Mouse (Mus musculus): ENCODE data around the gene Cotl1. TPM values are rescaled to one million over a fixed set of nuclear protein-coding genes. Genes with fewer than 3 reads are reported as not detected.

The Cotl1 gene
- total RNA-seq, 2 experiments from 2014 or later = 526 to 532 TPM

GRCm38 (mm10) chr8:119761692-119762091 is 78.7 kb downstream of the Cotl1 start:
- ATAC-seq (ENCODE audit: poor library complexity, severe bottlenecking) = no peak

Other genes with a start within 250 kb of the Cotl1 start
- 2.5 and 3.1 TPM in 2 replicates for gene Taf1c, start 235.3 kb downstream of the Cotl1 start, total RNA-seq (2015)
- 5.5 and 5.8 TPM in 2 replicates for gene Taf1c, start 235.3 kb downstream of the Cotl1 start, total RNA-seq (2017)
- gene Adad2, start 227.8 kb downstream of the Cotl1 start, total RNA-seq (2015) = not detected in 2 replicates
- not detected in 2 replicates for gene Adad2, start 227.8 kb downstream of the Cotl1 start, total RNA-seq (2017)
- not detected in 2 replicates for gene Kcng4, start 204.9 kb downstream of the Cotl1 start, total RNA-seq (2015)
- gene Kcng4, start 204.9 kb downstream of the Cotl1 start, total RNA-seq (2017) = not detected in 2 replicates
- not detected in 2 replicates for gene Wfdc1, start 174.2 kb downstream of the Cotl1 start, total RNA-seq (2015)
- gene Wfdc1, start 174.2 kb downstream of the Cotl1 start, total RNA-seq (2017) = not detected in 2 replicates
- not detected in 2 replicates for gene Atp2c2, start 140.5 kb downstream of the Cotl1 start, total RNA-seq (2015)
- not detected in 2 replicates for gene Atp2c2, start 140.5 kb downstream of the Cotl1 start, total RNA-seq (2017)
- gene Tldc1, start 62.1 kb downstream of the Cotl1 start, total RNA-seq (2015) = 2.2 and 2.6 TPM in 2 replicates
- 2.9 and 4.3 TPM in 2 replicates for gene Tldc1, start 62.1 kb downstream of the Cotl1 start, total RNA-seq (2017)
- 2.7 and 5.5 TPM in 2 replicates for gene Klhl36, start 21.7 kb upstream of the Cotl1 start, total RNA-seq (2015)
- gene Klhl36, start 21.7 kb upstream of the Cotl1 start, total RNA-seq (2017) = 8.5 and 9.2 TPM in 2 replicates
- gene Usp10, start 69.8 kb upstream of the Cotl1 start, total RNA-seq (2015) = 24.9 and 31.9 TPM in 2 replicates
- gene Usp10, start 69.8 kb upstream of the Cotl1 start, total RNA-seq (2017) = 13.3 and 20.1 TPM in 2 replicates
- gene Gm20388, start 70.3 kb upstream of the Cotl1 start, total RNA-seq (2015) = 7.6 and 12.8 TPM in 2 replicates
- 10.6 and 15.5 TPM in 2 replicates for gene Gm20388, start 70.3 kb upstream of the Cotl1 start, total RNA-seq (2017)
- 6.4 and 8.8 TPM in 2 replicates for gene Crispld2, start 151.9 kb upstream of the Cotl1 start, total RNA-seq (2015)
- gene Crispld2, start 151.9 kb upstream of the Cotl1 start, total RNA-seq (2017) = 7.8 and 10.5 TPM in 2 replicates